Mouse (Mus musculus) lung, postnatal 0 days (tissue): ENCODE results near the gene Stra6l.

Experiments
- CTCF ChIP-seq: IDR thresholded peaks from 2 replicates; pipeline ENCODE4 v1.5.1; 2016; ENCODE audit warnings: antibody characterized with exemption, mild to moderate bottlenecking
- EP300 ChIP-seq: IDR thresholded peaks from 2 replicates; pipeline ENCODE4 v1.6.1; 2016; ENCODE audit warnings: antibody characterized with exemption, mild to moderate bottlenecking, control low read depth

- TF ChIP-seq CTCF (no peak), EP300 (no peak)
Observed at GRCm38 (mm10) chr4:45928561-45928960, 80.1 kb downstream of the Stra6l start.
